In genomic region chr8:84703466-84704249, GRCm38 (mm10) we compare ENCODE assay signal across 8 mouse cellular contexts. TPM values are rescaled to one million over a fixed set of nuclear protein-coding genes. Genes with fewer than 3 reads are reported as not detected.
A peak's percentile ranks its signal among the peaks of the same experiment; 100 is the strongest.
DNase-seq lines count a peak whose midpoint lies in the region; ATAC-seq and TF ChIP-seq lines count a peak whose summit lies in the region.

No protein-coding gene starts in this region.

- no peaks in the 10 kb centered on the region for H3K9me3 ChIP-seq in forebrain, embryonic 10.5 days
- no peaks in the 10 kb centered on the region for H3K9me3 ChIP-seq in limb, embryonic 11.5 days (ENCODE audit: control insufficient read depth, low read length)
- no peaks in the 10 kb centered on the region for H3K9me3 ChIP-seq in midbrain, postnatal 0 days (ENCODE audit: low read length)

- 7% methylated on average over 38 of the region's 38 CpGs for WGBS in forebrain, embryonic 10.5 days
- WGBS in limb, embryonic 11.5 days, result 8% methylated on average over 38 of the region's 38 CpGs
- 12% methylated on average over 38 of the region's 38 CpGs for WGBS in midbrain, postnatal 0 days

- peaks cover 95% of the 10 kb centered on the region for H3K27me3 ChIP-seq in forebrain, embryonic 10.5 days (ENCODE audit: poor library complexity, severe bottlenecking)
- peaks cover 68% of the 10 kb centered on the region for H3K27me3 ChIP-seq in limb, embryonic 11.5 days (ENCODE audit: control insufficient read depth, insufficient read depth, low read length)
- peaks cover 51% of the 10 kb centered on the region for H3K27me3 ChIP-seq in midbrain, postnatal 0 days (ENCODE audit: insufficient read depth, low read length)

- peak; percentile 12 to 14 for DNase-seq in cerebellum, postnatal 36 days
- no peak for DNase-seq in cerebellum, adult 9-11 months
- peak; percentile 80 for DNase-seq in A20 (ENCODE audit: low read depth, low spot score)
- peak; percentile 21 for DNase-seq in forebrain, embryonic 10.5 days (ENCODE audit: extremely low spot score, low spot score)
- DNase-seq in limb, embryonic 11.5 days (ENCODE audit: low spot score), result no peak
- DNase-seq in midbrain, postnatal 0 days (ENCODE audit: low spot score), result no peak
- no peak for DNase-seq in ovary, postnatal 36 days (ENCODE audit: low spot score)
- DNase-seq in frontal cortex, adult 2 months (ENCODE audit: extremely low spot score in 1 of 2, low spot score in 1 of 2), result no peak

- ATAC-seq in limb, embryonic 11.5 days (ENCODE audit: insufficient number of reproducible peaks, low FRiP score, low TSS enrichment, low read depth), result no peak
- ATAC-seq in midbrain, postnatal 0 days (ENCODE audit: low FRiP score), result no peak

- peaks cover 16% of the 10 kb centered on the region for H3K36me3 ChIP-seq in forebrain, embryonic 10.5 days (replicated peaks)
- H3K36me3 ChIP-seq in limb, embryonic 11.5 days (ENCODE audit: control insufficient read depth, insufficient read depth, low read length), result peaks cover 4% of the 10 kb centered on the region; the same call in 1 of the 2 replicates
- peaks cover 13% of the 10 kb centered on the region; the same call in 1 of the 2 replicates for H3K36me3 ChIP-seq in midbrain, postnatal 0 days (ENCODE audit: insufficient read depth, low read length)

- H3K27ac ChIP-seq in forebrain, embryonic 10.5 days, result peak overlapping the region; percentile 72
- 0 out of 2 replicates have a peak overlapping the region, but pooled peaks have one; percentile 52 for H3K27ac ChIP-seq in limb, embryonic 11.5 days (replicated peaks; ENCODE audit: low read depth, low read length)
- 0 out of 2 replicates have a peak overlapping the region, but pooled peaks have one; percentile 38 for H3K27ac ChIP-seq in midbrain, postnatal 0 days (ENCODE audit: low read depth, low read length)

- H3K9ac ChIP-seq in limb, embryonic 11.5 days (ENCODE audit: low read length), result 0 out of 2 replicates have a peak overlapping the region, but pooled peaks have one; percentile 17
- no peak overlapping the region for H3K9ac ChIP-seq in midbrain, postnatal 0 days (replicated peaks; ENCODE audit: low read length, poor library complexity, severe bottlenecking)

- H3K4me1 ChIP-seq in forebrain, embryonic 10.5 days, result peaks cover 64% of the 10 kb centered on the region
- peaks cover 45% of the 10 kb centered on the region for H3K4me1 ChIP-seq in limb, embryonic 11.5 days (ENCODE audit: control insufficient read depth, insufficient read depth, low read length)
- no peaks in the 10 kb centered on the region for H3K4me1 ChIP-seq in midbrain, postnatal 0 days (ENCODE audit: insufficient read depth, low read length)

- TF ChIP-seq CTCF in midbrain, postnatal 0 days (IDR thresholded peaks at IDR 0.05), result no peak

- peak overlapping the region; percentile 42 for H3K4me2 ChIP-seq in limb, embryonic 11.5 days (ENCODE audit: low read depth, severe bottlenecking)
- H3K4me2 ChIP-seq in midbrain, postnatal 0 days (ENCODE audit: low read depth, low read length, poor library complexity, severe bottlenecking), result peak overlapping the region; percentile 22; the same call in 1 of the 2 replicates

- peak overlapping the region; percentile 44 for H3K4me3 ChIP-seq in forebrain, embryonic 10.5 days
- peak overlapping the region; percentile 19 for H3K4me3 ChIP-seq in limb, embryonic 11.5 days (ENCODE audit: low read depth, low read length)
- no peak overlapping the region; the same call in 1 of the 2 replicates for H3K4me3 ChIP-seq in midbrain, postnatal 0 days (ENCODE audit: low read depth, low read length)

RNA-seq across cellular contexts. Expression of gene Lyl1, which starts 2.4 kb away (rescaled TPM):
- polyA plus RNA-seq in forebrain, embryonic 10.5 days (2016; fragmentation: Nextera tagmentation; extraction: Ambion mirVana), result 4.9 and 5.8 TPM in 2 replicates
- polyA plus RNA-seq in limb, embryonic 11.5 days (2014; fragmentation: Nextera tagmentation; extraction: Ambion mirVana), result 3.9 and 4.8 TPM in 2 replicates
- total RNA-seq in midbrain, postnatal 0 days (2014; rRNA removed), result 4.6 and 4.8 TPM in 2 replicates
- 2.0 and 2.8 TPM in 2 replicates for polyA plus RNA-seq in midbrain, postnatal 0 days (2015; fragmentation: Nextera tagmentation; extraction: Ambion mirVana)
- polyA plus RNA-seq in frontal cortex, adult 2 months (2012; rRNA removed), result 2.9 and 4.1 TPM in 2 replicates

RNA-seq across cellular contexts. Expression of gene Nacc1, which starts 16.0 kb away (rescaled TPM):
- polyA plus RNA-seq in forebrain, embryonic 10.5 days (2016; fragmentation: Nextera tagmentation; extraction: Ambion mirVana), result 31.3 and 31.5 TPM in 2 replicates
- polyA plus RNA-seq in limb, embryonic 11.5 days (2014; fragmentation: Nextera tagmentation; extraction: Ambion mirVana), result 26.4 and 26.7 TPM in 2 replicates
- total RNA-seq in midbrain, postnatal 0 days (2014; rRNA removed), result 87.2 and 102 TPM in 2 replicates
- 13.7 and 13.8 TPM in 2 replicates for polyA plus RNA-seq in midbrain, postnatal 0 days (2015; fragmentation: Nextera tagmentation; extraction: Ambion mirVana)
- polyA plus RNA-seq in frontal cortex, adult 2 months (2012; rRNA removed), result 79.7 and 79.8 TPM in 2 replicates

RNA-seq across cellular contexts. Expression of gene Trmt1, which starts 17.6 kb away (rescaled TPM):
- polyA plus RNA-seq in forebrain, embryonic 10.5 days (2016; fragmentation: Nextera tagmentation; extraction: Ambion mirVana), result 68.8 and 69.3 TPM in 2 replicates
- polyA plus RNA-seq in limb, embryonic 11.5 days (2014; fragmentation: Nextera tagmentation; extraction: Ambion mirVana), result 65.7 and 65.9 TPM in 2 replicates
- 88.5 and 99.5 TPM in 2 replicates for total RNA-seq in midbrain, postnatal 0 days (2014; rRNA removed)
- polyA plus RNA-seq in midbrain, postnatal 0 days (2015; fragmentation: Nextera tagmentation; extraction: Ambion mirVana), result 74.2 and 75.0 TPM in 2 replicates
- polyA plus RNA-seq in frontal cortex, adult 2 months (2012; rRNA removed), result 143 and 157 TPM in 2 replicates

RNA-seq across cellular contexts. Expression of gene G430095P16Rik, which starts 19.1 kb away (rescaled TPM):
- polyA plus RNA-seq in forebrain, embryonic 10.5 days (2016; fragmentation: Nextera tagmentation; extraction: Ambion mirVana), result 1.3 and 2.1 TPM in 2 replicates
- 7.7 and 8.6 TPM in 2 replicates for polyA plus RNA-seq in limb, embryonic 11.5 days (2014; fragmentation: Nextera tagmentation; extraction: Ambion mirVana)
- total RNA-seq in midbrain, postnatal 0 days (2014; rRNA removed), result not detected in 2 replicates
- 0.39 and 0.71 TPM in 2 replicates for polyA plus RNA-seq in midbrain, postnatal 0 days (2015; fragmentation: Nextera tagmentation; extraction: Ambion mirVana)
- 0.36 TPM in 1 of 2 replicates, not detected in the other for polyA plus RNA-seq in frontal cortex, adult 2 months (2012; rRNA removed)

RNA-seq across cellular contexts. Expression of gene Ier2, which starts 41.0 kb away (rescaled TPM):
- 91.4 and 96.9 TPM in 2 replicates for polyA plus RNA-seq in forebrain, embryonic 10.5 days (2016; fragmentation: Nextera tagmentation; extraction: Ambion mirVana)
- 149 and 156 TPM in 2 replicates for polyA plus RNA-seq in limb, embryonic 11.5 days (2014; fragmentation: Nextera tagmentation; extraction: Ambion mirVana)
- 3.9 and 4.3 TPM in 2 replicates for total RNA-seq in midbrain, postnatal 0 days (2014; rRNA removed)
- polyA plus RNA-seq in midbrain, postnatal 0 days (2015; fragmentation: Nextera tagmentation; extraction: Ambion mirVana), result 12.8 and 14.7 TPM in 2 replicates
- 11.1 and 21.5 TPM in 2 replicates for polyA plus RNA-seq in frontal cortex, adult 2 months (2012; rRNA removed)

Comparison
In these comparisons a context has a peak if more than half of its experiments do, and no peak if none do; other contexts are left out.
1. DNase-seq: peak in cerebellum, postnatal 36 days (2 of 2), A20 (single experiment) and forebrain, embryonic 10.5 days (single experiment); none in cerebellum, adult 9-11 months (single experiment), limb, embryonic 11.5 days (single experiment), midbrain, postnatal 0 days (single experiment), ovary, postnatal 36 days (single experiment) and frontal cortex, adult 2 months (0 of 2).
2. Peak in every context shown above with its lines, with median percentiles within 50 percentile points of each other: H3K27ac ChIP-seq.